Mouse (Mus musculus) liver, embryonic 15.5 days (tissue): ENCODE measurements around the gene Slc5a4a. TPM values are rescaled to one million over a fixed set of nuclear protein-coding genes. Genes with fewer than 3 reads are reported as not detected.

Source experiments
- ATAC-seq: fragments of 200-750 bp; cut with Nextera tagmentation; 2 replicates; pipeline ENCODE4 v1.8.0; 2017; ENCODE audit warnings: moderate number of reproducible peaks, mild to moderate bottlenecking, moderate library complexity; ENCODE audit not compliant: insufficient read depth
- H3K27ac ChIP-seq: fragments of 300-500 bp; sonication (generic); replicated peaks from 2 replicates; pipeline ENCODE4 v1.5.1; 2015; ENCODE audit warnings: mild to moderate bottlenecking, inconsistent platforms
- H3K27me3 ChIP-seq: fragments of 300-500 bp; sonication (generic); 2 replicates; pipeline ENCODE4 v1.6.1; 2015; ENCODE audit warnings: mild to moderate bottlenecking, inconsistent platforms
- H3K36me3 ChIP-seq: fragments of 300-500 bp; sonication (generic); replicated peaks from 2 replicates; pipeline ENCODE4 v1.6.1; 2015; ENCODE audit warnings: moderate library complexity, mild to moderate bottlenecking, inconsistent platforms
- H3K4me1 ChIP-seq: fragments of 300-500 bp; sonication (generic); replicated peaks from 2 replicates; pipeline ENCODE4 v1.6.1; 2015; ENCODE audit warnings: inconsistent platforms
- H3K4me2 ChIP-seq: fragments of 300-500 bp; sonication (generic); 2 replicates; pipeline ENCODE4 v1.6.1; 2015; ENCODE audit warnings: moderate library complexity, mild to moderate bottlenecking, inconsistent platforms
- H3K4me3 ChIP-seq: fragments of 300-500 bp; sonication (generic); replicated peaks from 2 replicates; pipeline ENCODE4 v1.5.1; 2015; ENCODE audit warnings: mild to moderate bottlenecking, inconsistent platforms
- H3K9ac ChIP-seq: fragments of 300-500 bp; sonication (generic); 2 replicates; pipeline ENCODE4 v1.6.1; 2015; ENCODE audit warnings: moderate library complexity, mild to moderate bottlenecking, inconsistent platforms
- H3K9me3 ChIP-seq: fragments of 300-500 bp; sonication (generic); replicated peaks from 2 replicates; pipeline ENCODE4 v1.6.1; 2016; ENCODE audit warnings: inconsistent platforms
- WGBS: fragments of 180-500 bp; shearing (Covaris S2); methylation state at CpG from one replicate; pipeline ENCODE4 v1.1.7; 2015; ENCODE audit warnings: mixed read lengths; ENCODE audit not compliant: insufficient replicate concordance; 5-methylcytosine and 5-hydroxymethylcytosine counted together
- polyA plus RNA-seq: library from polyadenylated mRNA; unstranded; fragments of >200 nt; fragmentation: Nextera tagmentation; extraction: Ambion mirVana; gene quantifications from 2 replicates; pipeline ENCODE4 v1.2.1, GENCODE M21; 2015

Slc5a4a gene
- polyA plus RNA-seq, 1 experiment from 2014 or later = not detected

DNA sequence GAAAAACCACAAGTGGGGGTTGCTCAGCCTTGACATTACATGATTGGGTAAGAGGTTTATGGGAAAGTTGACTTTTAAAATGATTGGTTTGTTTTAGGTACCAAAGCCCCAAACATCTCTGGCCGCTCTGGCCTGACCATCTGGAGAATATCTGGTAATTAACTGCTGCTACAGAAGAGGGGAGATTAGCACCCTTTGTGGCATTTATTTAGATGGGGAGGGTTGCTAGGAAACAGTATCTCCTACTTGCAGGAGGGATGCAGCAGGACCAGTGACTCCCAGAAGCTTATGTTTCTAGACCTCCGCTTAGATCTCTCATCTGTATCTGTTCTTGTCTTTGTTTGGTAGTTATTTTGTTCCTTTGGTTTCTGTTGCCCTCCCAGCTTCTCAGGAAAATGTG is 27.6 kb downstream of the Slc5a4a start:
- no peak overlapping the region for H3K27ac ChIP-seq
- no peak overlapping the region for H3K9ac ChIP-seq
- 44% methylated on average over 2 of the region's 2 CpGs for WGBS
- no peaks in the 10 kb centered on the region for H3K9me3 ChIP-seq
- no peak overlapping the region for H3K4me3 ChIP-seq
- no peaks in the 10 kb centered on the region for H3K27me3 ChIP-seq
- no peaks in the 10 kb centered on the region for H3K36me3 ChIP-seq
- no peaks in the 10 kb centered on the region for H3K4me1 ChIP-seq
- no peak overlapping the region for H3K4me2 ChIP-seq
- no peak for ATAC-seq

- 63% methylated on average over 4 of the region's 4 CpGs for WGBS
- Histone ChIP-seq H3K9ac (no peak overlapping the region), H3K4me3 (no peak overlapping the region), H3K36me3 (no peaks in the 10 kb centered on the region), H3K4me2 (no peak overlapping the region), H3K27ac (no peak overlapping the region), H3K9me3 (no peaks in the 10 kb centered on the region), H3K4me1 (no peaks in the 10 kb centered on the region), H3K27me3 (no peaks in the 10 kb centered on the region)
- ATAC-seq = no peak
Observed at GRCm38 (mm10) chr10:76185216-76185615, 38.0 kb downstream of the Slc5a4a start.

GRCm38 (mm10) chr10:76188010-76188409 is 40.8 kb downstream of the Slc5a4a start:
- H3K36me3 ChIP-seq = no peaks in the 10 kb centered on the region
- H3K27me3 ChIP-seq = no peaks in the 10 kb centered on the region
- no peak overlapping the region for H3K4me3 ChIP-seq
- H3K4me2 ChIP-seq = no peak overlapping the region
- no peak for ATAC-seq
- WGBS = 47% methylated on average over 1 of the region's 1 CpGs
- no peaks in the 10 kb centered on the region for H3K9me3 ChIP-seq
- no peak overlapping the region for H3K27ac ChIP-seq
- no peaks in the 10 kb centered on the region for H3K4me1 ChIP-seq
- no peak overlapping the region for H3K9ac ChIP-seq

GRCm38 (mm10) chr10:76201416-76201815 is 54.2 kb downstream of the Slc5a4a start:
- Histone ChIP-seq H3K9ac (no peak overlapping the region), H3K27me3 (no peaks in the 10 kb centered on the region), H3K4me1 (no peaks in the 10 kb centered on the region; the same call in 1 of the 2 replicates), H3K4me3 (no peak overlapping the region), H3K36me3 (no peaks in the 10 kb centered on the region), H3K27ac (no peak overlapping the region), H3K4me2 (no peak overlapping the region), H3K9me3 (no peaks in the 10 kb centered on the region)
- no peak for ATAC-seq
- WGBS = 56% methylated on average over 3 of the region's 3 CpGs

- Histone ChIP-seq H3K27ac (no peak overlapping the region), H3K4me1 (no peaks in the 10 kb centered on the region; the same call in 1 of the 2 replicates), H3K4me3 (no peak overlapping the region), H3K9me3 (no peaks in the 10 kb centered on the region), H3K36me3 (no peaks in the 10 kb centered on the region), H3K4me2 (no peak overlapping the region), H3K27me3 (no peaks in the 10 kb centered on the region), H3K9ac (no peak overlapping the region)
- no peak for ATAC-seq
- 11% methylated on average over 7 of the region's 7 CpGs for WGBS
Observed at GRCm38 (mm10) chr10:76201978-76202377, 54.7 kb downstream of the Slc5a4a start.

DNA sequence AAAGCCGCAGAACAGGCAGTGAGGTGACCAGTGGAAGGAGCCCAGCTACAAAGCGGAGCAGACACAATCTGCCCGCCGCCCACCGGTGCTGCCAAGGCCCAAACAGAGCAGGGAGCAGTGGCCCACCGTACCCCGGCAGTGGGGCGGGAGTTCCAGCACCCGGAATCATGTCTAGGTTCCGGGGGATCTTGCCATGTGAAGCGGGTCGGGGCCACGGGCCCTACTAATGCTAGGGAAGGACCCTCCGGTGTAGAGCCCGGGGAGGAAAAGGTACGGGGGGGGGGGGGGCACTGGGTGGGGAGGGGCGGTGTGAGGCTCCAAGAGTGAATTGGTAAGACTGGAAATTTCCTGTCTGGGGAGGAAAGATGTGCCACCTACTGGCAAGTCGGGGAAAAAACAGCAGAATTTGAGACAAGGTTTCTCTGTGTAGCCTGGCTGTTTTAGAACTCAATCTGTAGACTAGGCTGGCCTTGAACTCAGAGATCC is 56.6 kb downstream of the Slc5a4a start:
- no peaks in the 10 kb centered on the region; the same call in 1 of the 2 replicates for H3K4me1 ChIP-seq
- H3K4me3 ChIP-seq = peak overlapping the region; percentile 27
- no peak for ATAC-seq
- H3K9me3 ChIP-seq = no peaks in the 10 kb centered on the region
- no peaks in the 10 kb centered on the region for H3K27me3 ChIP-seq
- no peak overlapping the region for H3K27ac ChIP-seq
- H3K36me3 ChIP-seq = no peaks in the 10 kb centered on the region
- H3K9ac ChIP-seq = no peak overlapping the region
- 12% methylated on average over 18 of the region's 18 CpGs for WGBS
- H3K4me2 ChIP-seq = peak overlapping the region; percentile 45

DNA sequence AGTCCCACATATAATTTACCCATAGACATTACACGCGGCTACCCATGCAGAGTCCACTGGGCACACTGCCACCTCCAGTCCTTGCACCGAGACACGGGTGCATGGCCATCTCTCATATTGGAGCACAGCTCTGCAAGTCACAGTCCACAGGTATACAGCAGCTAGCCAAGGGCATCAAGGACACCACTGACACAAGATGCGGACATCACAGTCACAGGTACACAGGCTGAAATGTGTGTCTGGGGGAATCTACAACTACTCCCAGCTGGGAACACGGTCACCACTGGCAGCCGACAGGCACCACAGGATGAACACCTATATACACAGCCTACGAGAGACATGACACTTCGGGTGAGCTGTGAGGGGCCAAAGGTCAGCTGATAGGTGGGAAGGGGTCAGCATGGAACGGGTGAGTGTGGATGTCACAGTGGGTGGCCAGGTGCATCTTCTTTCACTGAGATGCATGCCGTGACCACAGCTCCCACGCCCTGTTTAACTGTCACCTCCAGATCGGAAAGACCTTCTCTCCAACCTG is 60.1 kb downstream of the Slc5a4a start:
- H3K4me2 ChIP-seq = no peak overlapping the region
- no peak for ATAC-seq
- no peaks in the 10 kb centered on the region for H3K27me3 ChIP-seq
- no peak overlapping the region for H3K27ac ChIP-seq
- H3K4me3 ChIP-seq = no peak overlapping the region
- H3K4me1 ChIP-seq = no peaks in the 10 kb centered on the region
- no peaks in the 10 kb centered on the region for H3K9me3 ChIP-seq
- no peak overlapping the region for H3K9ac ChIP-seq
- WGBS = 75% methylated on average over 13 of the region's 13 CpGs
- no peaks in the 10 kb centered on the region for H3K36me3 ChIP-seq

DNA sequence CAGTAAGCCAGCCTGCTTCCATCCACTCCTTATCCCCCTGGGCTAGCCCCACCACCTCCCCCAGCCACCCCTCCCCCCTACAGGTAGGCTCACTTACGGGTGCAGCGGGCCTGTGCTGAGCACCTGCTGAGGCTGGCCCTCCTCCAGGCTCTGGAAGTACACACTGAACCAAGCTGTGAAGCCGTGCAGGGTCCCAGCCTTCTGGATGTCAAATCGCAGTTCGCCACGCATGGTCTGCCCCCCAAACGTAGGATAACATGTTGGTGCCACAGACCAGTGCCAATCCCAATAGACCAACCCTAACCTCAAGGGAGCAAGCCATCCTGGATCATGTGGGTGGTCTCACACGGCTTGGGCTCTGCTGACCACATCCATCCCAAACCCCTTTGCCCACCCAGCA is 62.0 kb downstream of the Slc5a4a start:
- H3K27me3 ChIP-seq = no peaks in the 10 kb centered on the region
- ATAC-seq = no peak
- no peaks in the 10 kb centered on the region for H3K9me3 ChIP-seq
- no peak overlapping the region for H3K27ac ChIP-seq
- H3K9ac ChIP-seq = no peak overlapping the region
- H3K4me2 ChIP-seq = no peak overlapping the region
- H3K4me1 ChIP-seq = no peaks in the 10 kb centered on the region
- no peak overlapping the region for H3K4me3 ChIP-seq
- 83% methylated on average over 8 of the region's 8 CpGs for WGBS
- no peaks in the 10 kb centered on the region; the same call in 1 of the 2 replicates for H3K36me3 ChIP-seq

- Histone ChIP-seq H3K9ac (no peak overlapping the region), H3K36me3 (no peaks in the 10 kb centered on the region; the same call in 1 of the 2 replicates), H3K4me2 (no peak overlapping the region), H3K27ac (no peak overlapping the region), H3K4me1 (no peaks in the 10 kb centered on the region), H3K27me3 (no peaks in the 10 kb centered on the region), H3K9me3 (no peaks in the 10 kb centered on the region), H3K4me3 (no peak overlapping the region)
- WGBS = 85% methylated on average over 7 of the region's 7 CpGs
- ATAC-seq = no peak
Observed at GRCm38 (mm10) chr10:76210806-76211205, 63.6 kb downstream of the Slc5a4a start.

GRCm38 (mm10) chr10:76212121-76212520 is 64.9 kb downstream of the Slc5a4a start:
- Histone ChIP-seq H3K27ac (no peak overlapping the region), H3K4me2 (no peak overlapping the region), H3K4me1 (no peaks in the 10 kb centered on the region), H3K27me3 (no peaks in the 10 kb centered on the region), H3K4me3 (no peak overlapping the region), H3K9me3 (no peaks in the 10 kb centered on the region), H3K36me3 (no peaks in the 10 kb centered on the region; the same call in 1 of the 2 replicates), H3K9ac (no peak overlapping the region)
- ATAC-seq = no peak
- 68% methylated on average over 6 of the region's 6 CpGs for WGBS

GRCm38 (mm10) chr10:76214161-76214560 is 66.9 kb downstream of the Slc5a4a start:
- Histone ChIP-seq H3K27me3 (no peaks in the 10 kb centered on the region), H3K9ac (no peak overlapping the region), H3K9me3 (no peaks in the 10 kb centered on the region), H3K4me2 (no peak overlapping the region), H3K4me3 (no peak overlapping the region), H3K4me1 (no peaks in the 10 kb centered on the region), H3K27ac (no peak overlapping the region), H3K36me3 (no peaks in the 10 kb centered on the region; the same call in 1 of the 2 replicates)
- no peak for ATAC-seq
- 62% methylated on average over 4 of the region's 4 CpGs for WGBS

- Histone ChIP-seq H3K27ac (no peak overlapping the region), H3K27me3 (no peaks in the 10 kb centered on the region), H3K4me1 (no peaks in the 10 kb centered on the region), H3K4me2 (no peak overlapping the region), H3K36me3 (no peaks in the 10 kb centered on the region; the same call in 1 of the 2 replicates), H3K9ac (no peak overlapping the region), H3K9me3 (no peaks in the 10 kb centered on the region), H3K4me3 (no peak overlapping the region)
- WGBS = 85% methylated on average over 17 of the region's 17 CpGs
- no peak for ATAC-seq
Observed at GRCm38 (mm10) chr10:76217056-76217455, 69.8 kb downstream of the Slc5a4a start.
